Mouse (Mus musculus) frontal cortex, postnatal 36 days (tissue): ENCODE results near the gene Immp2l.

Source experiments
- DNase-seq, 2 experiments: peaks; one replicate each; pipeline ENCODE4 v3.0.0; 2022; ENCODE audit warnings: low spot score in 2 of 2

Gene Immp2l

GRCm38 (mm10) chr12:41170051-41170450 lies 146.2 kb downstream of the Immp2l start:
- no peak for DNase-seq

GRCm38 (mm10) chr12:41182856-41183255 lies 159.0 kb downstream of the Immp2l start:
- no peak for DNase-seq

GRCm38 (mm10) chr12:41185060-41185459 lies 161.2 kb downstream of the Immp2l start:
- no peak for DNase-seq

GRCm38 (mm10) chr12:41185509-41185908 lies 161.6 kb downstream of the Immp2l start:
- no peak for DNase-seq

GRCm38 (mm10) chr12:41192829-41193228 lies 168.9 kb downstream of the Immp2l start:
- no peak for DNase-seq

- no peak for DNase-seq
These were observed 172.5 kb downstream of the Immp2l start for GRCm38 (mm10) chr12:41196374-41196773.

GRCm38 (mm10) chr12:41215186-41215585 lies 191.3 kb downstream of the Immp2l start:
- no peak for DNase-seq

GRCm38 (mm10) chr12:41221893-41222292 lies 198.0 kb downstream of the Immp2l start:
- no peak for DNase-seq

GRCm38 (mm10) chr12:41223686-41224085 lies 199.8 kb downstream of the Immp2l start:
- DNase-seq, result no peak

GRCm38 (mm10) chr12:41224538-41224937 lies 200.6 kb downstream of the Immp2l start:
- DNase-seq, result no peak

GRCm38 (mm10) chr12:41231966-41232365 lies 208.1 kb downstream of the Immp2l start:
- no peak for DNase-seq

GRCm38 (mm10) chr12:41237880-41238279 lies 214.0 kb downstream of the Immp2l start:
- no peak for DNase-seq

- DNase-seq, result no peak
These were observed 217.3 kb downstream of the Immp2l start for GRCm38 (mm10) chr12:41241221-41241620.

- peak in 1 of 2 experiments; percentile 31 for DNase-seq
These were observed 224.4 kb downstream of the Immp2l start for GRCm38 (mm10) chr12:41248254-41248653.

- no peak for DNase-seq
These were observed 226.2 kb downstream of the Immp2l start for GRCm38 (mm10) chr12:41250123-41250522.

GRCm38 (mm10) chr12:41257905-41258304 lies 234.0 kb downstream of the Immp2l start:
- no peak for DNase-seq

GRCm38 (mm10) chr12:41259608-41260007 lies 235.7 kb downstream of the Immp2l start:
- DNase-seq, result no peak

- no peak for DNase-seq
These were observed 250.2 kb downstream of the Immp2l start for GRCm38 (mm10) chr12:41274136-41274535.

- no peak for DNase-seq
These were observed 251.5 kb downstream of the Immp2l start for GRCm38 (mm10) chr12:41275361-41275760.

GRCm38 (mm10) chr12:41277896-41278295 lies 254.0 kb downstream of the Immp2l start:
- no peak for DNase-seq

- DNase-seq, result no peak
These were observed 265.2 kb downstream of the Immp2l start for GRCm38 (mm10) chr12:41289047-41289446.

- DNase-seq, result no peak
These were observed 283.1 kb downstream of the Immp2l start for GRCm38 (mm10) chr12:41307015-41307414.

- DNase-seq, result no peak
These were observed 285.1 kb downstream of the Immp2l start for GRCm38 (mm10) chr12:41308726-41309680.
